In genomic region chr11:101589444-101589843, GRCm38 (mm10) we compare ENCODE assay signal across 10 mouse cellular contexts. TPM values are rescaled to one million over a fixed set of nuclear protein-coding genes. Genes with fewer than 3 reads are reported as not detected.
DNase-seq lines count a peak whose midpoint lies in the region; ATAC-seq and TF ChIP-seq lines count a peak whose summit lies in the region.
"Had no signal": no experiment of that assay in that cellular context is flagged by ENCODE, and none has a peak within 500 bp of the region (broad histone marks: within the 10 kb centered on the region; RNA-seq: fewer than 3 reads in every experiment).

No protein-coding gene starts in this region.

- H3K36me3 ChIP-seq in CH12.LX (replicated peaks in 1 of 2; ENCODE audit: control insufficient read depth in 1 of 2, insufficient read depth in 1 of 2, low read length in 1 of 2), result peaks cover 32 to 48% of the 10 kb centered on the region in 2 experiments
- H3K36me3 ChIP-seq in macrophage (ENCODE audit: inconsistent target), result peaks cover 39% of the 10 kb centered on the region
- H3K36me3 ChIP-seq in stomach, embryonic 15.5 days, result 0 out of 2 replicates have a peak, but pooled peaks cover 2% of the 10 kb centered on the region

- dilution Hi-C loops in CH12.LX (cut with MboI; ENCODE audit: extremely low pct_ligation_motif_present, extremely low pct_unique_long_range_greater_than_20kb, low sequenced_read_pairs), result no loop called here

- TF ChIP-seq CTCF in CH12.LX (conservative IDR thresholded peaks at IDR 0.05 in 1 of 2, IDR thresholded peaks at IDR 0.05 in 1 of 2; ENCODE audit: low read depth in 2 of 2, low read length in 2 of 2), result peak; percentile 87 to 94

- H3K79me2 ChIP-seq in CH12.LX (replicated peaks; ENCODE audit: control insufficient read depth, extremely low read depth, insufficient read depth, poor library complexity, severe bottlenecking) (no peaks in the 10 kb centered on the region), macrophage (ENCODE audit: inconsistent target) (peaks cover 39% of the 10 kb centered on the region)

- in situ Hi-C loops in CH12.LX (cut with MboI; ENCODE audit: low pct_ligation_motif_present, low pct_unique_long_range_greater_than_20kb, low sequenced_read_pairs), result no loop called here

- no peaks in the 10 kb centered on the region for H3K9me3 ChIP-seq in CH12.LX (replicated peaks; ENCODE audit: low read length)
- no peaks in the 10 kb centered on the region for H3K9me3 ChIP-seq in stomach, embryonic 15.5 days
- H3K9me3 ChIP-seq: embryonic facial prominence, embryonic 13.5 days had no signal

- DNase-seq in heart, postnatal 10 days, result peak; percentile 59 to 79
- DNase-seq in heart, adult 11 months, result no peak
- peak; percentile 93 for DNase-seq in CH12.LX (ENCODE audit: extremely low read depth)
- peak; percentile 69 for DNase-seq in c-Kit-positive CD71-negative TER-119-negative erythroid progenitor cells, embryonic 14.5 days (ENCODE audit: low read depth)
- peak; percentile 50 for DNase-seq in gastrocnemius, postnatal 10 days
- peak; percentile 49 to 66 for DNase-seq in layer of hippocampus, postnatal 10 days (ENCODE audit: low spot score in 2 of 2)

- intact Hi-C loops in heart, postnatal 10 days (cut with DNase I), result no loop called here

- TF ChIP-seq EP300 in CH12.LX (IDR thresholded peaks at IDR 0.05; ENCODE audit: low read length), result no peak

- H3K4me3 ChIP-seq in CH12.LX (replicated peaks in 1 of 3; ENCODE audit: low read depth in 2 of 3, low read length in 2 of 3, poor library complexity in 1 of 3), result no peak overlapping the region
- H3K4me3 ChIP-seq in macrophage (ENCODE audit: inconsistent target), result no peak overlapping the region
- no peak overlapping the region for H3K4me3 ChIP-seq in stomach, embryonic 15.5 days (replicated peaks)
- H3K4me3 ChIP-seq: embryonic facial prominence, embryonic 13.5 days had no signal

- no peaks in the 10 kb centered on the region for H3K27me3 ChIP-seq in CH12.LX (replicated peaks)
- H3K27me3 ChIP-seq in stomach, embryonic 15.5 days (replicated peaks), result no peaks in the 10 kb centered on the region
- H3K27me3 ChIP-seq: embryonic facial prominence, embryonic 13.5 days had no signal

- peaks cover 6 to 16% of the 10 kb centered on the region in 2 experiments for H3K4me1 ChIP-seq in CH12.LX (ENCODE audit: control insufficient read depth in 1 of 2, insufficient read depth in 2 of 2)
- no peaks in the 10 kb centered on the region for H3K4me1 ChIP-seq in stomach, embryonic 15.5 days
- H3K4me1 ChIP-seq: embryonic facial prominence, embryonic 13.5 days had no signal

- 0 out of 2 replicates have a peak, but pooled peaks have one; percentile 12 for TF ChIP-seq POLR2A in CH12.LX (IDR thresholded peaks at IDR 0.05; ENCODE audit: low read depth, low read length)

- peak overlapping the region; percentile 40 for H3K9ac ChIP-seq in CH12.LX (ENCODE audit: insufficient read depth, low read depth)
- no peak overlapping the region for H3K9ac ChIP-seq in stomach, embryonic 15.5 days
- H3K9ac ChIP-seq: embryonic facial prominence, embryonic 13.5 days had no signal

- H3K4me2 ChIP-seq in CH12.LX (ENCODE audit: insufficient read depth, low read depth, poor library complexity, severe bottlenecking), result no peak overlapping the region
- H3K4me2 ChIP-seq in stomach, embryonic 15.5 days, result no peak overlapping the region
- H3K4me2 ChIP-seq: embryonic facial prominence, embryonic 13.5 days had no signal

- no peak for ATAC-seq in stomach, embryonic 15.5 days (ENCODE audit: insufficient read depth, low FRiP score, low read depth)

- H3K27ac ChIP-seq in CH12.LX (ENCODE audit: insufficient read depth, low read depth), result peak overlapping the region; percentile 38; the same call in 1 of the 2 replicates
- H3K27ac ChIP-seq in macrophage, result peak overlapping the region; percentile 97
- H3K27ac ChIP-seq in stomach, embryonic 15.5 days, result peak overlapping the region; percentile 45; the same call in 1 of the 2 replicates
- H3K27ac ChIP-seq: embryonic facial prominence, embryonic 13.5 days had no signal

- peak; percentile 59 for TF ChIP-seq RAD21 in CH12.LX (IDR thresholded peaks at IDR 0.05; ENCODE audit: low read depth, low read length)

- WGBS in macrophage (ENCODE audit: missing documents), result 27% methylated on average over 5 of the region's 5 CpGs
- WGBS in stomach, embryonic 15.5 days, result 29% methylated on average over 5 of the region's 5 CpGs

TF ChIP-seq in CH12.LX, 34 proteins besides CTCF, POLR2A, EP300 and RAD21:
- TF ChIP-seq MXI1 (IDR thresholded peaks at IDR 0.05; ENCODE audit: low read depth, low read length), result no peak
- TF ChIP-seq MAFK (IDR thresholded peaks at IDR 0.05; ENCODE audit: insufficient replicate concordance, low read length), result no peak
- TF ChIP-seq ELF1 (IDR thresholded peaks at IDR 0.05; ENCODE audit: low read depth, low read length), result peak; percentile 88
- TF ChIP-seq HCFC1 (IDR thresholded peaks at IDR 0.05; ENCODE audit: low read depth, low read length), result peak; percentile 70
- peak; percentile 63 for TF ChIP-seq SMC3 (IDR thresholded peaks at IDR 0.05; ENCODE audit: low read depth, low read length)
- TF ChIP-seq UBTF (IDR thresholded peaks at IDR 0.05; ENCODE audit: low read depth, low read length), result no peak
TF ChIP-seq in CH12.LX: peak in this region for 3.

RNA-seq across cellular contexts. Expression of gene Tmem106a, which starts 7.4 kb away (rescaled TPM):
- total RNA-seq in heart, postnatal 10 days (2021), result 1 to 10 TPM; 3.1 to 4.2 TPM
- total RNA-seq in CH12.LX (2012; rRNA removed), result 1.4 and 2.2 TPM in 2 replicates
- 2.6 and 2.8 TPM in 2 replicates for total RNA-seq in CH12.LX (2014; rRNA removed)
- polyA plus RNA-seq in CH12.LX (2012; ENCODE audit: insufficient read length, low read depth), result 6.8 and 9.1 TPM in 2 replicates
- 1 to 10 TPM; 2.4 to 2.9 TPM for total RNA-seq in gastrocnemius, postnatal 10 days (2021)
- 1 to 10 TPM; 2.7 to 3.6 TPM for total RNA-seq in layer of hippocampus, postnatal 10 days (2021)
- 100 to 1,000 TPM; 142 to 427 (median 315) TPM for total RNA-seq in macrophage (2018; cell fraction: chromatin; rRNA removed)
- total RNA-seq in macrophage (2018; cell fraction: cytosol; rRNA removed), result 100 to 1,000 TPM; 272 to 465 (median 394) TPM
- 100 to 1,000 TPM; 328 to 628 (median 506) TPM for total RNA-seq in macrophage (2018; cell fraction: nucleus; rRNA removed)
- 374 to 580 TPM (median 389 TPM) in 3 replicates for polyA plus RNA-seq in macrophage (2018)
- 9.8 and 10.1 TPM in 2 replicates for polyA plus RNA-seq in stomach, embryonic 15.5 days (2015; fragmentation: Nextera tagmentation; extraction: Ambion mirVana)

RNA-seq across cellular contexts. Expression of gene Gm11634, which starts 9.6 kb away (rescaled TPM):
- not detected for total RNA-seq in heart, postnatal 10 days (2021)
- total RNA-seq in CH12.LX (2012; rRNA removed) (not detected in 2 replicates), CH12.LX (2014; rRNA removed) (not detected in 2 replicates)
- polyA plus RNA-seq in CH12.LX (2012; ENCODE audit: insufficient read length, low read depth) (not detected in 2 replicates), macrophage (2018) (not detected in 3 replicates)
- not detected for total RNA-seq in gastrocnemius, postnatal 10 days (2021)
- total RNA-seq in layer of hippocampus, postnatal 10 days (2021), result not detected
- not detected for total RNA-seq in macrophage (2018; cell fraction: chromatin; rRNA removed)
- total RNA-seq in macrophage (2018; cell fraction: cytosol; rRNA removed), result not detected
- total RNA-seq in macrophage (2018; cell fraction: nucleus; rRNA removed), result not detected
- polyA plus RNA-seq in stomach, embryonic 15.5 days (2015; fragmentation: Nextera tagmentation; extraction: Ambion mirVana), result not detected in 2 replicates
- polyA plus RNA-seq: embryonic facial prominence, embryonic 13.5 days; lung, embryonic 16.5 days had no signal

RNA-seq across cellular contexts. Expression of gene Nbr1, which starts 37.5 kb away (rescaled TPM):
- total RNA-seq in heart, postnatal 10 days (2021), result 100 to 1,000 TPM; 100 TPM
- total RNA-seq in CH12.LX (2012; rRNA removed), result 39.4 and 52.2 TPM in 2 replicates
- total RNA-seq in CH12.LX (2014; rRNA removed), result 44.7 and 48.3 TPM in 2 replicates
- polyA plus RNA-seq in CH12.LX (2012; ENCODE audit: insufficient read length, low read depth), result 39.3 and 44.8 TPM in 2 replicates
- 10 to 100 TPM; 73.1 to 81.8 TPM for total RNA-seq in gastrocnemius, postnatal 10 days (2021)
- 100 to 1,000 TPM; 161 to 165 TPM for total RNA-seq in layer of hippocampus, postnatal 10 days (2021)
- total RNA-seq in macrophage (2018; cell fraction: chromatin; rRNA removed), result 100 to 1,000 TPM in 17 of 26 experiments, 10 to 100 TPM in 9; 39.7 to 427 (median 139) TPM
- total RNA-seq in macrophage (2018; cell fraction: cytosol; rRNA removed), result 100 to 1,000 TPM in 8 of 26 experiments, 10 to 100 TPM in 18; 37.9 to 118 (median 70.6) TPM
- total RNA-seq in macrophage (2018; cell fraction: nucleus; rRNA removed), result 100 to 1,000 TPM in 12 of 26 experiments, 10 to 100 TPM in 14; 45.0 to 242 (median 85.3) TPM
- 57.2 to 95.2 TPM (median 88.0 TPM) in 3 replicates for polyA plus RNA-seq in macrophage (2018)
- 56.4 and 68.3 TPM in 2 replicates for polyA plus RNA-seq in stomach, embryonic 15.5 days (2015; fragmentation: Nextera tagmentation; extraction: Ambion mirVana)

RNA-seq across cellular contexts. Expression of gene Rdm1, which starts 37.6 kb away (rescaled TPM):
- total RNA-seq in heart, postnatal 10 days (2021), result 10 to 100 TPM; 34.4 to 36.9 TPM
- total RNA-seq in CH12.LX (2012; rRNA removed), result 22.2 and 28.5 TPM in 2 replicates
- total RNA-seq in CH12.LX (2014; rRNA removed), result 18.5 and 19.2 TPM in 2 replicates
- polyA plus RNA-seq in CH12.LX (2012; ENCODE audit: insufficient read length, low read depth), result 9.6 and 12.3 TPM in 2 replicates
- total RNA-seq in gastrocnemius, postnatal 10 days (2021), result 10 to 100 TPM; 18.0 to 20.9 TPM
- 1 to 10 TPM; 4.2 to 7.7 TPM for total RNA-seq in layer of hippocampus, postnatal 10 days (2021)
- total RNA-seq in macrophage (2018; cell fraction: chromatin; rRNA removed), result 10 to 100 TPM in 7 of 26 experiments, 1 to 10 TPM in 19; 1.7 to 16.5 (median 5.7) TPM
- total RNA-seq in macrophage (2018; cell fraction: cytosol; rRNA removed), result 10 to 100 TPM in 8 of 26 experiments, 1 to 10 TPM in 18; 2.2 to 14.3 (median 6.4) TPM
- 10 to 100 TPM in 6 of 26 experiments, 1 to 10 TPM in 19, not detected in 1; 1.2 to 24.0 (median 5.4) TPM for total RNA-seq in macrophage (2018; cell fraction: nucleus; rRNA removed)
- polyA plus RNA-seq in macrophage (2018), result 3.7 to 12.9 TPM (median 6.8 TPM) in 3 replicates
- polyA plus RNA-seq in stomach, embryonic 15.5 days (2015; fragmentation: Nextera tagmentation; extraction: Ambion mirVana), result 37.6 and 39.6 TPM in 2 replicates

RNA-seq across cellular contexts. Expression of gene Brca1, which starts 37.7 kb away (rescaled TPM):
- total RNA-seq in heart, postnatal 10 days (2021), result 1 to 10 TPM; 2.8 to 4.7 TPM
- total RNA-seq in CH12.LX (2012; rRNA removed) (33.0 and 37.4 TPM in 2 replicates), CH12.LX (2014; rRNA removed) (37.5 and 41.4 TPM in 2 replicates)
- polyA plus RNA-seq in CH12.LX (2012; ENCODE audit: insufficient read length, low read depth) (31.1 and 31.3 TPM in 2 replicates), macrophage (2018) (0.61 to 7.7 TPM (median 2.1 TPM) in 3 replicates)
- total RNA-seq in gastrocnemius, postnatal 10 days (2021), result 1 to 10 TPM; 1.9 to 4.6 TPM
- 1 to 10 TPM; 2.7 to 3.3 TPM for total RNA-seq in layer of hippocampus, postnatal 10 days (2021)
- 10 to 100 TPM in 13 of 26 experiments, 1 to 10 TPM in 13; 2.2 to 23.3 (median 9.8) TPM for total RNA-seq in macrophage (2018; cell fraction: chromatin; rRNA removed)
- total RNA-seq in macrophage (2018; cell fraction: cytosol; rRNA removed), result 1 to 10 TPM; 1.1 to 2.6 (median 1.8) TPM
- 10 to 100 TPM in 1 of 26 experiments, 1 to 10 TPM in 25; 1.4 to 25.2 (median 3.6) TPM for total RNA-seq in macrophage (2018; cell fraction: nucleus; rRNA removed)
- 9.7 and 11.8 TPM in 2 replicates for polyA plus RNA-seq in stomach, embryonic 15.5 days (2015; fragmentation: Nextera tagmentation; extraction: Ambion mirVana)

Comparison
In these comparisons a context has a peak if more than half of its experiments do, and no peak if none do; other contexts are left out.
1. H3K27ac ChIP-seq: peak in every context shown above with its lines; median percentile 97 in macrophage; 45 in stomach, embryonic 15.5 days; 38 in CH12.LX.